Mouse (Mus musculus) 416B (cell line): ENCODE data around the gene Slc34a3.
A peak's percentile ranks its signal among the peaks of the same experiment; 100 is the strongest.

Experiments used
- DNase-seq: peaks from one replicate; pipeline ENCODE4 v3.0.0; 2011; ENCODE audit warnings: low read depth

Slc34a3 gene

GRCm38 (mm10) chr2:25193330-25193770 is 40.8 kb downstream of the Slc34a3 start:
- peak; percentile 94 for DNase-seq

- no peak for DNase-seq
Observed at GRCm38 (mm10) chr2:25187841-25188240, 46.3 kb downstream of the Slc34a3 start.

- DNase-seq, result no peak
Observed at GRCm38 (mm10) chr2:25186575-25186930, 47.6 kb downstream of the Slc34a3 start.

GRCm38 (mm10) chr2:25185625-25186574 is 48.3 kb downstream of the Slc34a3 start:
- DNase-seq, result no peak

GRCm38 (mm10) chr2:25184496-25184895 is 49.7 kb downstream of the Slc34a3 start:
- no peak for DNase-seq

GRCm38 (mm10) chr2:25183336-25183735 is 50.8 kb downstream of the Slc34a3 start:
- DNase-seq, result peak; percentile 46

- DNase-seq, result peak; percentile 26
Observed at GRCm38 (mm10) chr2:25182664-25183063, 51.5 kb downstream of the Slc34a3 start.

- DNase-seq, result peak; percentile 40
Observed at GRCm38 (mm10) chr2:25181891-25182397, 52.2 kb downstream of the Slc34a3 start.

GRCm38 (mm10) chr2:25180973-25181890 is 52.9 kb downstream of the Slc34a3 start:
- peak; percentile 80 for DNase-seq

GRCm38 (mm10) chr2:25180478-25180903 is 53.7 kb downstream of the Slc34a3 start, which contains the start of gene Nrarp:
TSS of gene Nrarp (plus strand) at chr2:25180758.
- peak; percentile 98 for DNase-seq

GRCm38 (mm10) chr2:25179566-25180217 is 54.5 kb downstream of the Slc34a3 start:
- peak; percentile 65 for DNase-seq
